Mouse (Mus musculus): ENCODE data around the gene Lrrc20. TPM values are rescaled to one million over a fixed set of nuclear protein-coding genes. Genes with fewer than 3 reads are reported as not detected.

The Lrrc20 gene
- polyA plus RNA-seq, 1 experiment, result 20.3 TPM

DNA sequence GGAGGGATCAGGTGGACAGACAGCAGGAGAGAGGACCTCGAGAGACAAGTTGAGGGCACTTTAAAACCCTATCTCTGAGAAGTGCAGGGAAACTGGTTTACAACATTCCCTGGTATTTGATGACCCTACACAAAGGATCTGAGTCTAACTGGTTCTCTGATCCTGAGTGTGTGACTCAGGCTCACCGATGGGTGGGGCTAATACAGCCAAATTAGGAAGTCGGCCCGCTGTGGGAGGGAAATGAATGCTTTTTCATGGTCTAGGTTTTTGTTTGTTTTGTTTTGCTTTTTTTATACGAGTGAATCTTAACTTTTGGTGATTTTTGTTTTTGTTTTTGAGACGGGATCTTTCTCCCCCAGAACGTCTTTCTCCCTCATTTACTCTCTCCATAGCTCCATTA lies 6.7 kb upstream of the Lrrc20 start:
- no peak for DNase-seq (ENCODE audit: extremely low spot score in 1 of 2, low spot score in 1 of 2)

DNA sequence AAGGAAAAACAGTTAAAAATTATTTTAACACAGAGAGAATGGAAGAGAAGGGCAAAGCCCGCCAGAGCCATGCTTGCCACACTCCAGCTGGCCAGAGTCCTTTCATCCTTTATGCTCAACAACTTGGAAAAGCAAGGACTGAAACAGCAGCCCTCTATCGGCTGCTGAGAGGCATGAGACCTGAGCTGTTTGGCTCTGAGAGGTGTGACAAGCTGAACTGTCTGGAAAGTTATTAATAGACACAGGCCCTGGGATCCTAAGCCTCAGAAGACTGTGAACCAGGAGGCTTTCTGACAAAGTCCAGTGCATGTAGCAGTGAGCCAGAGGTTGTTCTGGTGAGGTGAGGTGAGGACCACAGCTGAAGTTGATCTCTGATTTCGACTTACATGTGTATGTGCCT lies 2.0 kb upstream of the Lrrc20 start:
- no peak for DNase-seq (ENCODE audit: extremely low spot score in 1 of 2, low spot score in 1 of 2)

DNA sequence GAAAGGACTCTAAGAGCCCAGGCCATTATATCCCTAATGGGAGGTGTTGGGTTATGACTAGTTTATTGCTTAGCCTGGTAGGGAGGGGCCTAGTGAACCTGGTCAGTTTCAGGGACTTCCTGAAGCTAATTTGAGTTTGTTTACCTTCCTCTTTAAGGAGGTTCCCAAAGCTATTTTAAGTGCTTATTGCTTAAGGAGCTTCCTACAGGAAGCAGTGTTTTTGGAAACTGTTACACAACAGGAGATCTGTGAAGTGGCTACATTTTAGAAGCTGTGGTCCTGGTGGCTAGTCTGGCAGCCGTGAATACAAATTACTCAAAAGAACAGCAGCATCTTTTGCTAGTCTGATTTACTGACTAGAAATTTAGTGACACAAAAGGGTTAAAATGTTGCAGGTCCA lies 1.3 kb upstream of the Lrrc20 start:
- DNase-seq (ENCODE audit: extremely low spot score in 1 of 2, low spot score in 1 of 2), result no peak

- DNase-seq (ENCODE audit: extremely low spot score in 1 of 2, low spot score in 1 of 2), result no peak
Measured at GRCm38 (mm10) chr10:61476440-61477165, 1.0 kb downstream of the Lrrc20 start.

DNA sequence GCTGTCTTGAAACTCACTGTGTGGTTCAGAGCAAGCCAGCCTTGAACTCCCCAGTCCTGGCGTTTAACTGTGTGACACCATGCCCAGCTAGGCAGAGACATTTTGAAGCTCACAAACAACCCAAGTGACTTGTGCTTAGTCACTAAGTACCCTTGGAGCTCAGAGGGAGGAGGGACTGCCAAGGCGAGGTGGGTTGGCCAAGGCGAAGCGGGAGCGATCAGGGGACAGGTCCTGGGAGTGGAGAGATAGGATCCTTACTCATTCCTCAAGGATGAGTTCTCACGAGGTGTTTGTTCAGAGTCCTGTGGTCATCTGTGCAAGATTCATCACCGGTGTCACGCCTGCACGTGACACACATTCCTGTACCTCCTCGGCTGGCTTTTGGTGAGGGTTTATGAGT lies 3.9 kb downstream of the Lrrc20 start:
- DNase-seq (ENCODE audit: extremely low spot score in 1 of 2, low spot score in 1 of 2), result no peak

GRCm38 (mm10) chr10:61479927-61480326 lies 4.3 kb downstream of the Lrrc20 start:
- DNase-seq (ENCODE audit: extremely low spot score in 1 of 2, low spot score in 1 of 2), result no peak

- DNase-seq (ENCODE audit: extremely low spot score in 1 of 2, low spot score in 1 of 2), result no peak
Measured at GRCm38 (mm10) chr10:61480488-61480887, 4.9 kb downstream of the Lrrc20 start.

- no peak for DNase-seq (ENCODE audit: extremely low spot score in 1 of 2, low spot score in 1 of 2)
Measured at GRCm38 (mm10) chr10:61482771-61483170, 7.2 kb downstream of the Lrrc20 start.

DNA sequence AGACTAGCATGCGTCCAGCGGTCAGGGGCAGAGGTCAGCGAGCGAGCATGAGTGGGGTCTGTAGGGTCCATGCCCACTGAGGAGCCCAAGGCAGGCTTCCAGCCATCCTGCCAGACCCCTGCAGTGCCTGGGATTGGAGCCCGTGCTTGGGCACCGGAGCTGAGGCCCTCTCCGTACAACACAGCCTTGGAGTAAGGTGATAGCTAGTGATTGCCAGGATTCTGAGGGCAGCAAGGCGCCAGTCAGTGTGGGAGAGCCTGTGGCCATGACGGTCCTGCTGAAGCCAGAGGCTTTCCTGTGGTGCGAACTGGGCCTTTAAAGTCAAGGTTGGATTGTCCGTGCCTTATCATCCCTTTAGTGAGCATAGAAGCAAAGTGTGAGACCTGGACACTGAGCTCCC lies 9.2 kb downstream of the Lrrc20 start:
- DNase-seq (ENCODE audit: extremely low spot score in 1 of 2, low spot score in 1 of 2), result no peak

DNA sequence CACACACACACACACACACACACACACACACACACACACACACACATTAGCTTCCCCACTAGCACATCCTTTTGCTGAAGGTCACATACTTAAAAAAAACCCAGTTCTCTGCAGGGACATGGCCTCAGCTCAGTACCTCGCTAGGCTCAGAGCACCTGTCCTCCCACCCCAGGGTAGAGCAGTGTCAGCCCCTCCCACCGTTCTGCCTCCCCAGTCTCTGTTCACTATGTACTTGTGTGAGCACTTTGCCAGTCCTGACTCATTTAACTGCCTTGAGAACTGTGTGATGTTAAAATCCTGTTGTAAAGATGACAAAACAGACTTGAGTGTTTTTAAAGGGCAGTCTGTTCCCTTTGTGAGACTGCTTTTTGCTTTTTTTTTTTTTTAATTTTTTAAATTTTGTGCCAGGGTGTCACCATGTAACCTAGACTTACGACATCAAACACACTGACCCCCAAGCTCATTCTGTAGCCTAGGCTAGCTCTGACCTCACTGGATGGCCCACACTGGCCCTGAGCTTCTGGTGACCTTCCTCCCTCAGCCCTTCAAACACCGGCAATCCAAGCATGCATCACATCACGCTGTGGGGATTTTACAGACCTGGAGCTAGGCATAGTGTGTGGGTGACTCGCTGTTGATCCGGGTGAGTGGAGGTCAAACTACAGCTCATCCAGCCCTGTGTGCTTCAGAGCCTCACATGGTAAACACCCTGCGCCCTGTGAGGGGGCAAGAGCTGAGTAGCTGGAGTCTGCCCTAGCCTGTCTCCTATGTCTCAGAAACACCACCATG lies 11.1 kb downstream of the Lrrc20 start:
- DNase-seq (ENCODE audit: extremely low spot score in 1 of 2, low spot score in 1 of 2), result no peak

GRCm38 (mm10) chr10:61488522-61489110 lies 13.0 kb downstream of the Lrrc20 start:
- DNase-seq (ENCODE audit: extremely low spot score in 1 of 2, low spot score in 1 of 2), result no peak

GRCm38 (mm10) chr10:61491573-61491972 lies 16.0 kb downstream of the Lrrc20 start:
- no peak for DNase-seq (ENCODE audit: extremely low spot score in 1 of 2, low spot score in 1 of 2)

DNA sequence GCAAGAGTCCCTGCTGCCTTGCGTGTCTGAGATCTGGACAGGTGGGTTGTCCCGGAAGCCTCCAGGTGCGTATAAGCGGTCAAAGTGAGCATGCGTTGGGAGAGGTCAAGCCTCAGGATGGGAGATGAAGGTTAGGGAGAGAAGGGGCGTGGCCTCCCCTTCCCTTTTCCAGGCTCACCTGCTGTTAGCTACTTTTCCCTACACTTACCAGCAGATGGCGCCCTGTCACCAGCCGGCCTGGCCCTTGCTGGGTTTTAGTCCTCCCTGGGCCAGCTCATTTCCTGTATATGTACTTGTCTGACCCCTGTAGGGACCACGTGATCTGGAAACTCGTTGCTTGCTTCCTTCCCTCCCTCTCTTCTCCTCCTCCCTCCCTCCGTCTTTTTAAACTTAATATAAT lies 16.4 kb downstream of the Lrrc20 start:
- peak; percentile 45 to 84 for DNase-seq (ENCODE audit: extremely low spot score in 1 of 2, low spot score in 1 of 2)

- DNase-seq (ENCODE audit: extremely low spot score in 1 of 2, low spot score in 1 of 2), result no peak
Measured at GRCm38 (mm10) chr10:61495461-61495860, 19.9 kb downstream of the Lrrc20 start.

DNA sequence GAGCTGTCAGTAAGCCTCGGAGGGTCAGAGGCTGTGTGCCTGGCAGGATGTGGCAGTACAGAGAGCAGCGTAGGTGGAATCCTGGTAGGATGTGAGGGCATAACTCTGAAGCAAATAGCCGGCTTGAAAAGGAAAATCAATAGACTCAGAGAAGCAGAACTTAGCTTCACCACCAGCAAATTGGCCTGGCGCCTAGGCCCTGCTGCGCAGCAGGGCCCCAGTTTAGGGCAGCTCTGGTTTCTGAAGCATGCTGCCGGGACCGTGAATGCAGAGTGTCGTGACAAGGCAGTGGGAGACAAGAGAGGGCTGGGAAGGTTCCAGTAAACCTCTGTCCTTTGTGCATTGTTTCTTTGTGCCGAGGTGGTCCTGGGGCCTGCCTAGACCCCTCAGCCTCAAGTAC lies 20.6 kb downstream of the Lrrc20 start:
- DNase-seq (ENCODE audit: extremely low spot score in 1 of 2, low spot score in 1 of 2), result no peak

GRCm38 (mm10) chr10:61499505-61500466 lies 24.2 kb downstream of the Lrrc20 start:
- no peak for DNase-seq (ENCODE audit: extremely low spot score in 1 of 2, low spot score in 1 of 2)

GRCm38 (mm10) chr10:61500756-61501155 lies 25.2 kb downstream of the Lrrc20 start:
- no peak for DNase-seq (ENCODE audit: extremely low spot score in 1 of 2, low spot score in 1 of 2)

DNA sequence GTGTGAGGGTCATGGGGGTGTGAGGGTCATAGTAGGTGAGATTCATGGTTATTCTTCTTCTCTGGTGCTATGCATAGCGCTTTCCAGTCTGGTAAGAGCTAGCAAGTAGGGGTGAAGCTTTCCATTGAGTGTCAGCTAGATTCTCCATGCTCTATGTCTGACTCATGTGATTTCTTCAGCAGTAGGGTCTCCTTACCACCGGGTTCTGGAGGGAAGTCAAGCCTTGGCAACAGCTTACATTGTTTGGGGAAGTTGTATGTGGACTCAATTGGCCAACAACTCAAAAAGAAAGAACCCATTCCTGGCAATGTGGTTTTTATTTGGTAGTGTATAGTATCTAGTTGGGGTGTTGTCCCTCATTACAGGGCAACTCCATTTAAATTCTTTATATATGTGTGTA lies 28.5 kb downstream of the Lrrc20 start:
- DNase-seq (ENCODE audit: extremely low spot score in 1 of 2, low spot score in 1 of 2), result no peak

DNA sequence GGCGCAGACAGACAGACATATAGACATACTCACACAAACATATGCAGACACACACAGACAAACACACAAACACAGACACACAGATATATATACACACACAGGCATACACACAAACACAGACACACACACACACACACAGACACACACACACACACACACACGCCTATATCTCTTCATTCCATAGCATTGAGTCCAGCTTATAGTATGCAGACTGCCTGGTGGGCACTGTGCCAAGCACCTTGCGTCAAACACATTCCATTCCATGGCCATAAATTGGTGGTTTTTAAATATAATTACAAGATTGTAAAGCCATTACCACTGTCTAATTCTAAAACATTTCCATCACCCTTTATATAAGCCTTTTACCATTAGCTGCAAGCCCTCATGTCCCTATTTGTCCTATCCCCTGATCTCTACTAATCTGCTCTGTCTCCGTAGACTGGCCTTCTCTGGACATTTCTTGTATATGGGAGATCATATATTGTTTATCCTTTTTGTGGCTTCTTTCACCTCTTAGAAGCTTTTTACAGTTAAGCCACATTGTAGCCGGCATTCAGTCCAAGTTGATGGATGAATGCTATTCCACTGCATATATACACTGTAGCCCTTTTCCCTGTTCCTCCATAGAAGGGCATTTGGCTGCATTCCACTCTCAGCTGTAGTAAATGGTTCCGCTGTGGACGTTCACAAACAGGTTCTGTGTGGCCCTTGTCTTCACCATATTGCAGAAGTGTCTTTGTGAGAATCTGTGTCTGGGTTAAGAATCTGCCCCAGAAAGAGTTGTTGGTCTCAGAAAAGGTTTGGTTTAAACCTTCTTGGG lies 31.0 kb downstream of the Lrrc20 start:
- no peak for DNase-seq (ENCODE audit: extremely low spot score in 1 of 2, low spot score in 1 of 2)

GRCm38 (mm10) chr10:61509873-61510272 lies 34.3 kb downstream of the Lrrc20 start:
- no peak for DNase-seq (ENCODE audit: extremely low spot score in 1 of 2, low spot score in 1 of 2)

Measured in frontal cortex, adult 2 months (tissue).